Mouse (Mus musculus) MEL (cell line): ENCODE data around the gene Rela.

Experiments used
- CTCF ChIP-seq, 3 experiments: IDR thresholded peaks in 2 of 3; conservative IDR thresholded peaks in 1 of 3; 2 replicates each; pipeline ENCODE4 v1.5.1; 2011 to 2012; ENCODE audit warnings: low read length in 3 of 3, low read depth in 2 of 3, mild to moderate bottlenecking in 2 of 3, improper control_type of control experiment in 1 of 3, inconsistent platforms in 1 of 3, mixed read lengths in 1 of 3, moderate library complexity in 1 of 3; ENCODE audit not compliant: control insufficient read depth in 1 of 3, insufficient read depth in 1 of 3, poor library complexity in 1 of 3, severe bottlenecking in 1 of 3
- HCFC1 ChIP-seq: IDR thresholded peaks from 2 replicates; pipeline ENCODE4 v1.6.1; 2012; ENCODE audit warnings: low read depth, mild to moderate bottlenecking, inconsistent platforms, low read length, improper control_type of control experiment, moderate library complexity
- JUND ChIP-seq: IDR thresholded peaks from 2 replicates; pipeline ENCODE4 v1.6.1; 2011; ENCODE audit warnings: low read depth, mild to moderate bottlenecking, improper control_type of control experiment, low read length
- KAT2A ChIP-seq: conservative IDR thresholded peaks from 2 replicates; pipeline ENCODE4 v1.6.1; 2012; ENCODE audit warnings: low read depth, low read length, improper control_type of control experiment, inconsistent platforms
- MAFK ChIP-seq: IDR thresholded peaks from 2 replicates; pipeline ENCODE4 v1.6.1; 2011; ENCODE audit warnings: low read depth, mild to moderate bottlenecking, low read length, improper control_type of control experiment, borderline replicate concordance
- MAX ChIP-seq: IDR thresholded peaks from 2 replicates; pipeline ENCODE4 v1.6.1; 2011; ENCODE audit warnings: low read length, improper control_type of control experiment
- MAZ ChIP-seq: IDR thresholded peaks from 2 replicates; pipeline ENCODE4 v1.6.1; 2012; ENCODE audit warnings: low read depth, mild to moderate bottlenecking, inconsistent platforms, low read length, improper control_type of control experiment
- POLR2A ChIP-seq, 2 experiments: IDR thresholded peaks; 2 replicates each; pipeline ENCODE4 v1.6.1; 2011 to 2012; ENCODE audit warnings: low read length in 2 of 2, mild to moderate bottlenecking in 2 of 2, control low read depth in 1 of 2, improper control_type of control experiment in 1 of 2, low read depth in 1 of 2, moderate library complexity in 1 of 2; ENCODE audit not compliant: control insufficient read depth in 1 of 2, insufficient read depth in 1 of 2, poor library complexity in 1 of 2
- SMC3 ChIP-seq: IDR thresholded peaks from 2 replicates; pipeline ENCODE4 v1.6.1; 2011; ENCODE audit warnings: low read depth, low read length, improper control_type of control experiment

GRCm38 (mm10) chr19:5599224-5599623 is 38.1 kb upstream of the Rela start:
- TF ChIP-seq CTCF (IDR thresholded peaks at IDR 0.05 in 2 of 3, conservative IDR thresholded peaks at IDR 0.05 in 1 of 3; ENCODE audit: control insufficient read depth in 1 of 3, insufficient read depth in 1 of 3, low read depth in 2 of 3, low read length in 3 of 3, poor library complexity in 1 of 3, severe bottlenecking in 1 of 3) (no peak), KAT2A (no peak), MAZ (no peak), SMC3 (no peak), HCFC1 (no peak), MAFK (no peak), JUND (no peak), POLR2A (IDR thresholded peaks at IDR 0.05; ENCODE audit: control insufficient read depth in 1 of 2, insufficient read depth in 1 of 2, low read depth in 1 of 2, low read length in 2 of 2, poor library complexity in 1 of 2) (no peak), MAX (no peak)
